Mouse (Mus musculus) liver, embryonic 14.5 days (tissue): ENCODE results near the gene Rab26. TPM values are rescaled to one million over a fixed set of nuclear protein-coding genes. Genes with fewer than 3 reads are reported as not detected.
A peak's percentile ranks its signal among the peaks of the same experiment; 100 is the strongest.

Experiments
- ATAC-seq: fragments of 200-750 bp; cut with Nextera tagmentation; 2 replicates; pipeline ENCODE4 v1.8.0; 2017; ENCODE audit warnings: moderate number of reproducible peaks, mild to moderate bottlenecking, moderate library complexity; ENCODE audit not compliant: insufficient read depth
- DNase-seq, 3 experiments: peaks; one replicate each; pipeline ENCODE4 v3.0.0-alpha.2; 2012 to 2013; ENCODE audit warnings: low read depth in 3 of 3, low spot score in 3 of 3
- H3K27ac ChIP-seq: fragments of 300-500 bp; sonication (generic); 2 replicates; pipeline ENCODE4 v1.5.1; 2014; ENCODE audit warnings: moderate library complexity, mild to moderate bottlenecking, control low read depth, inconsistent platforms
- H3K27me3 ChIP-seq: fragments of 300-500 bp; sonication (generic); 2 replicates; pipeline ENCODE4 v1.6.1; 2014; ENCODE audit warnings: mild to moderate bottlenecking, low read length, moderate library complexity; ENCODE audit not compliant: control insufficient read depth, insufficient read depth
- H3K36me3 ChIP-seq: fragments of 300-500 bp; sonication (generic); replicated peaks from 2 replicates; pipeline ENCODE4 v1.6.1; 2014; ENCODE audit warnings: low read depth; ENCODE audit not compliant: control insufficient read depth, insufficient read depth
- H3K4me1 ChIP-seq, 2 experiments: fragments of 200-500 bp in 1 of 2; fragments of 300-500 bp in 1 of 2; sonication (generic) in 1 of 2; replicated peaks; 2 replicates each; pipeline ENCODE4 v1.6.1; 2012 to 2014; ENCODE audit warnings: antibody characterized with exemption in 1 of 2, inconsistent platforms in 1 of 2, low read length in 1 of 2; ENCODE audit not compliant: control insufficient read depth in 2 of 2, insufficient read depth in 2 of 2
- H3K4me2 ChIP-seq: fragments of 300-500 bp; sonication (generic); 2 replicates; pipeline ENCODE4 v1.6.1; 2014; ENCODE audit warnings: low read depth, mild to moderate bottlenecking, control low read depth, moderate library complexity
- H3K4me3 ChIP-seq, 2 experiments: fragments of 200-500 bp in 1 of 2; fragments of 300-500 bp in 1 of 2; sonication (generic) in 1 of 2; 2 replicates each; pipeline ENCODE4 v1.5.1; 2012 to 2014; ENCODE audit warnings: low read depth in 2 of 2, low read length in 2 of 2, mild to moderate bottlenecking in 2 of 2, control low read depth in 1 of 2, inconsistent platforms in 1 of 2, moderate library complexity in 1 of 2; ENCODE audit not compliant: insufficient read depth in 1 of 2
- H3K9ac ChIP-seq: fragments of 300-500 bp; sonication (generic); replicated peaks from 2 replicates; pipeline ENCODE4 v1.6.1; 2014; ENCODE audit warnings: mild to moderate bottlenecking, control low read depth, moderate library complexity
- H3K9me3 ChIP-seq: fragments of 300-500 bp; sonication (generic); 2 replicates; pipeline ENCODE4 v1.6.1; 2016; ENCODE audit warnings: low read length, mixed read lengths; ENCODE audit not compliant: control insufficient read depth
- CTCF ChIP-seq: IDR thresholded peaks from 2 replicates; pipeline ENCODE4 v1.5.1; 2016; ENCODE audit warnings: antibody characterized with exemption, low read depth, control low read depth
- EP300 ChIP-seq: IDR thresholded peaks from 2 replicates; pipeline ENCODE4 v1.6.1; 2016; ENCODE audit warnings: antibody characterized with exemption, low read depth
- WGBS: fragments of 180-500 bp; shearing (Covaris S2); extraction: QIAGEN DNeasy Blood & Tissue Kit; methylation state at CpG from one replicate; pipeline ENCODE4 v1.1.7; 2014; ENCODE audit not compliant: insufficient replicate concordance; 5-methylcytosine and 5-hydroxymethylcytosine counted together
- polyA plus RNA-seq, 2 experiments: library from polyadenylated mRNA; depleted of rRNA in 1 of 2; stranded (reverse) in 1 of 2; unstranded in 1 of 2; fragments of >200 nt; fragmentation: Nextera tagmentation in 1 of 2; extraction: Ambion mirVana in 1 of 2; gene quantifications; 2 replicates each; pipeline versions ENCODE4 v1.2.1 to v1.2.3; 2012 to 2014

Rab26 gene
- polyA plus RNA-seq, 2 experiments: 0.21 to 0.95 TPM

- Histone ChIP-seq H3K9me3 (no peaks in the 10 kb centered on the region), H3K27ac (no peak overlapping the region; the same call in 1 of the 2 replicates), H3K36me3 (peaks cover 17% of the 10 kb centered on the region), H3K4me1 (peaks cover 3 to 15% of the 10 kb centered on the region in 2 experiments; a peak in 3 of 4 replicates), H3K4me2 (peak overlapping the region; percentile 88), H3K4me3 (no peak overlapping the region), H3K27me3 (no peaks in the 10 kb centered on the region), H3K9ac (peak overlapping the region; percentile 13; the same call in 1 of the 2 replicates)
- ATAC-seq (no peak), DNase-seq (no peak)
- TF ChIP-seq CTCF (peak; percentile 41), EP300 (no peak)
- WGBS: 44% methylated on average over 3 of the region's 3 CpGs
Measured at GRCm38 (mm10) chr17:24480201-24480826, 53.7 kb downstream of the Rab26 start.

- no peak for DNase-seq
Measured at GRCm38 (mm10) chr17:24479431-24479830, 54.6 kb downstream of the Rab26 start.

GRCm38 (mm10) chr17:24478663-24479380 lies 55.2 kb downstream of the Rab26 start, which contains the start of gene Mlst8:
Gene Mlst8, minus strand, starts transcription at chr17:24479078.
- no peak for TF ChIP-seq EP300
- TF ChIP-seq CTCF: peak; percentile 99
- under 1% methylated on average over 48 of the region's 48 CpGs for WGBS
- H3K9ac ChIP-seq: peak within 1 kb of the TSS; percentile 72
- H3K27me3 ChIP-seq: no peaks in the 10 kb centered on the region
- H3K4me2 ChIP-seq: peak within 1 kb of the TSS; percentile 88
- peak within 1 kb of the TSS; percentile 83 for H3K27ac ChIP-seq
- H3K36me3 ChIP-seq: peaks cover 22% of the 10 kb centered on the region
- ATAC-seq (peak; percentile 96), DNase-seq (peak; percentile 91 to 94 (median 92))
- peaks cover 3 to 15% of the 10 kb centered on the region in 2 experiments; a peak in 3 of 4 replicates for H3K4me1 ChIP-seq
- peak within 1 kb of the TSS; percentile 72 to 73 for H3K4me3 ChIP-seq
- H3K9me3 ChIP-seq: no peaks in the 10 kb centered on the region

More at GRCm38 (mm10) chr17:24479431-24479830, 54.6 kb downstream of the Rab26 start:
- Histone ChIP-seq H3K27ac (peak overlapping the region; percentile 57), H3K9ac (peak overlapping the region; percentile 63), H3K4me1 (peaks cover 3 to 15% of the 10 kb centered on the region in 2 experiments; a peak in 3 of 4 replicates), H3K36me3 (peaks cover 22% of the 10 kb centered on the region), H3K9me3 (no peaks in the 10 kb centered on the region), H3K4me2 (peak overlapping the region; percentile 88), H3K4me3 (peak overlapping the region; percentile 14 to 72; a peak in 3 of 4 replicates), H3K27me3 (no peaks in the 10 kb centered on the region)
- 11% methylated on average over 1 of the region's 1 CpGs for WGBS
- no peak for TF ChIP-seq CTCF
- TF ChIP-seq EP300: no peak
- ATAC-seq: no peak

GRCm38 (mm10) chr17:24477985-24478600 lies 55.9 kb downstream of the Rab26 start:
- H3K4me1 ChIP-seq: peaks cover 3 to 15% of the 10 kb centered on the region in 2 experiments
- H3K9ac ChIP-seq: peak overlapping the region; percentile 72
- H3K9me3 ChIP-seq: no peaks in the 10 kb centered on the region
- peaks cover 22% of the 10 kb centered on the region for H3K36me3 ChIP-seq
- H3K27me3 ChIP-seq: no peaks in the 10 kb centered on the region
- DNase-seq (no peak), ATAC-seq (no peak)
- peak overlapping the region; percentile 25; the same call in 1 of the 2 replicates for H3K27ac ChIP-seq
- 54% methylated on average over 11 of the region's 11 CpGs for WGBS
- H3K4me2 ChIP-seq: peak overlapping the region; percentile 88
- TF ChIP-seq EP300 (no peak), CTCF (no peak)
- peak overlapping the region; percentile 72 to 73 for H3K4me3 ChIP-seq

Other genes starting within 250 kb of the Rab26 start
- 0.04 TPM in 1 of 2 replicates, not detected in the other for gene Abca17, start 183.1 kb downstream of the Rab26 start, polyA plus RNA-seq (2012; rRNA removed)
- gene Abca17, start 183.1 kb downstream of the Rab26 start, polyA plus RNA-seq (2014; fragmentation: Nextera tagmentation; extraction: Ambion mirVana): not detected in 2 replicates
- 14.4 and 14.8 TPM in 2 replicates for gene Abca3, start 182.3 kb downstream of the Rab26 start, polyA plus RNA-seq (2012; rRNA removed)
- gene Abca3, start 182.3 kb downstream of the Rab26 start, polyA plus RNA-seq (2014; fragmentation: Nextera tagmentation; extraction: Ambion mirVana): 12.5 and 14.4 TPM in 2 replicates
- gene Rnps1, start 119.6 kb downstream of the Rab26 start, polyA plus RNA-seq (2012; rRNA removed): 91.5 and 114 TPM in 2 replicates
- gene Rnps1, start 119.6 kb downstream of the Rab26 start, polyA plus RNA-seq (2014; fragmentation: Nextera tagmentation; extraction: Ambion mirVana): 90.6 and 96.3 TPM in 2 replicates
- gene Eci1, start 107.6 kb downstream of the Rab26 start, polyA plus RNA-seq (2012; rRNA removed): 42.3 and 48.3 TPM in 2 replicates
- gene Eci1, start 107.6 kb downstream of the Rab26 start, polyA plus RNA-seq (2014; fragmentation: Nextera tagmentation; extraction: Ambion mirVana): 56.4 and 64.7 TPM in 2 replicates
- 2.1 and 2.3 TPM in 2 replicates for gene Dnase1l2, start 91.1 kb downstream of the Rab26 start, polyA plus RNA-seq (2012; rRNA removed)
- 0.14 and 0.46 TPM in 2 replicates for gene Dnase1l2, start 91.1 kb downstream of the Rab26 start, polyA plus RNA-seq (2014; fragmentation: Nextera tagmentation; extraction: Ambion mirVana)
- gene E4f1, start 63.9 kb downstream of the Rab26 start, polyA plus RNA-seq (2012; rRNA removed): 17.1 and 19.9 TPM in 2 replicates
- 4.5 and 5.0 TPM in 2 replicates for gene E4f1, start 63.9 kb downstream of the Rab26 start, polyA plus RNA-seq (2014; fragmentation: Nextera tagmentation; extraction: Ambion mirVana)
- gene Pgp, start 63.8 kb downstream of the Rab26 start, polyA plus RNA-seq (2012; rRNA removed): 37.9 and 38.2 TPM in 2 replicates
- gene Pgp, start 63.8 kb downstream of the Rab26 start, polyA plus RNA-seq (2014; fragmentation: Nextera tagmentation; extraction: Ambion mirVana): 70.4 and 76.7 TPM in 2 replicates
- gene Bricd5, start 60.3 kb downstream of the Rab26 start, polyA plus RNA-seq (2012; rRNA removed): 0.29 and 0.30 TPM in 2 replicates
- gene Bricd5, start 60.3 kb downstream of the Rab26 start, polyA plus RNA-seq (2014; fragmentation: Nextera tagmentation; extraction: Ambion mirVana): 0.23 TPM in 1 of 2 replicates, not detected in the other
- gene Mlst8, start 55.1 kb downstream of the Rab26 start, polyA plus RNA-seq (2012; rRNA removed): 13.5 and 18.5 TPM in 2 replicates
- gene Mlst8, start 55.1 kb downstream of the Rab26 start, polyA plus RNA-seq (2014; fragmentation: Nextera tagmentation; extraction: Ambion mirVana): 9.6 and 11.2 TPM in 2 replicates
- gene Caskin1, start 45.6 kb downstream of the Rab26 start, polyA plus RNA-seq (2012; rRNA removed): 0.09 and 0.11 TPM in 2 replicates
- gene Caskin1, start 45.6 kb downstream of the Rab26 start, polyA plus RNA-seq (2014; fragmentation: Nextera tagmentation; extraction: Ambion mirVana): 0.08 TPM in 2 replicates
- 55.4 and 64.2 TPM in 2 replicates for gene Traf7, start 6.3 kb downstream of the Rab26 start, polyA plus RNA-seq (2012; rRNA removed)
- 25.6 and 29.4 TPM in 2 replicates for gene Traf7, start 6.3 kb downstream of the Rab26 start, polyA plus RNA-seq (2014; fragmentation: Nextera tagmentation; extraction: Ambion mirVana)
- 3.4 and 4.0 TPM in 2 replicates for gene Pkd1, start 15.6 kb upstream of the Rab26 start, polyA plus RNA-seq (2012; rRNA removed)
- gene Pkd1, start 15.6 kb upstream of the Rab26 start, polyA plus RNA-seq (2014; fragmentation: Nextera tagmentation; extraction: Ambion mirVana): 1.8 and 2.9 TPM in 2 replicates
- gene Tsc2, start 98.4 kb upstream of the Rab26 start, polyA plus RNA-seq (2012; rRNA removed): 17.0 and 21.4 TPM in 2 replicates
- 17.6 and 23.8 TPM in 2 replicates for gene Tsc2, start 98.4 kb upstream of the Rab26 start, polyA plus RNA-seq (2014; fragmentation: Nextera tagmentation; extraction: Ambion mirVana)
- gene Nthl1, start 98.5 kb upstream of the Rab26 start, polyA plus RNA-seq (2012; rRNA removed): 6.2 and 6.6 TPM in 2 replicates
- 5.9 and 6.1 TPM in 2 replicates for gene Nthl1, start 98.5 kb upstream of the Rab26 start, polyA plus RNA-seq (2014; fragmentation: Nextera tagmentation; extraction: Ambion mirVana)
- 5.5 and 5.7 TPM in 2 replicates for gene Slc9a3r2, start 116.1 kb upstream of the Rab26 start, polyA plus RNA-seq (2012; rRNA removed)
- 8.1 and 9.9 TPM in 2 replicates for gene Slc9a3r2, start 116.1 kb upstream of the Rab26 start, polyA plus RNA-seq (2014; fragmentation: Nextera tagmentation; extraction: Ambion mirVana)
- 0.27 TPM in 1 of 2 replicates, not detected in the other for gene Npw, start 124.2 kb upstream of the Rab26 start, polyA plus RNA-seq (2012; rRNA removed)
- 0.29 TPM in 1 of 2 replicates, not detected in the other for gene Npw, start 124.2 kb upstream of the Rab26 start, polyA plus RNA-seq (2014; fragmentation: Nextera tagmentation; extraction: Ambion mirVana)
- 21.3 and 23.8 TPM in 2 replicates for gene Zfp598, start 135.5 kb upstream of the Rab26 start, polyA plus RNA-seq (2012; rRNA removed)
- 10.7 and 14.5 TPM in 2 replicates for gene Zfp598, start 135.5 kb upstream of the Rab26 start, polyA plus RNA-seq (2014; fragmentation: Nextera tagmentation; extraction: Ambion mirVana)
- 0.06 and 0.14 TPM in 2 replicates for gene Syngr3, start 155.7 kb upstream of the Rab26 start, polyA plus RNA-seq (2012; rRNA removed)
- 0.08 TPM in 1 of 2 replicates, not detected in the other for gene Syngr3, start 155.7 kb upstream of the Rab26 start, polyA plus RNA-seq (2014; fragmentation: Nextera tagmentation; extraction: Ambion mirVana)
- gene Gfer, start 161.9 kb upstream of the Rab26 start, polyA plus RNA-seq (2012; rRNA removed): 13.9 and 19.5 TPM in 2 replicates
- gene Gfer, start 161.9 kb upstream of the Rab26 start, polyA plus RNA-seq (2014; fragmentation: Nextera tagmentation; extraction: Ambion mirVana): 30.2 and 32.3 TPM in 2 replicates
- 0.87 and 0.97 TPM in 2 replicates for gene Noxo1, start 162.0 kb upstream of the Rab26 start, polyA plus RNA-seq (2012; rRNA removed)
- 0.25 and 0.30 TPM in 2 replicates for gene Noxo1, start 162.0 kb upstream of the Rab26 start, polyA plus RNA-seq (2014; fragmentation: Nextera tagmentation; extraction: Ambion mirVana)
- 20.5 and 26.8 TPM in 2 replicates for gene Tbl3, start 173.4 kb upstream of the Rab26 start, polyA plus RNA-seq (2012; rRNA removed)
- gene Tbl3, start 173.4 kb upstream of the Rab26 start, polyA plus RNA-seq (2014; fragmentation: Nextera tagmentation; extraction: Ambion mirVana): 31.3 and 33.4 TPM in 2 replicates
- 0.11 and 0.29 TPM in 2 replicates for gene Rnf151, start 183.9 kb upstream of the Rab26 start, polyA plus RNA-seq (2012; rRNA removed)
- gene Rnf151, start 183.9 kb upstream of the Rab26 start, polyA plus RNA-seq (2014; fragmentation: Nextera tagmentation; extraction: Ambion mirVana): not detected in 2 replicates
- gene Rps2, start 183.9 kb upstream of the Rab26 start, polyA plus RNA-seq (2012; rRNA removed): 2,096 and 2,246 TPM in 2 replicates
- gene Rps2, start 183.9 kb upstream of the Rab26 start, polyA plus RNA-seq (2014; fragmentation: Nextera tagmentation; extraction: Ambion mirVana): 1,219 and 1,250 TPM in 2 replicates
- 84.0 and 162 TPM in 2 replicates for gene Ndufb10, start 190.3 kb upstream of the Rab26 start, polyA plus RNA-seq (2012; rRNA removed)
- gene Ndufb10, start 190.3 kb upstream of the Rab26 start, polyA plus RNA-seq (2014; fragmentation: Nextera tagmentation; extraction: Ambion mirVana): 207 and 216 TPM in 2 replicates
- 0.03 TPM in 1 of 2 replicates, not detected in the other for gene Rpl3l, start 193.6 kb upstream of the Rab26 start, polyA plus RNA-seq (2012; rRNA removed)
- not detected in 2 replicates for gene Rpl3l, start 193.6 kb upstream of the Rab26 start, polyA plus RNA-seq (2014; fragmentation: Nextera tagmentation; extraction: Ambion mirVana)
- 18.3 and 25.4 TPM in 2 replicates for gene Msrb1, start 202.4 kb upstream of the Rab26 start, polyA plus RNA-seq (2012; rRNA removed)
- gene Msrb1, start 202.4 kb upstream of the Rab26 start, polyA plus RNA-seq (2014; fragmentation: Nextera tagmentation; extraction: Ambion mirVana): 28.8 and 28.9 TPM in 2 replicates
- 0.03 and 0.06 TPM in 2 replicates for gene Hs3st6, start 218.8 kb upstream of the Rab26 start, polyA plus RNA-seq (2012; rRNA removed)
- gene Hs3st6, start 218.8 kb upstream of the Rab26 start, polyA plus RNA-seq (2014; fragmentation: Nextera tagmentation; extraction: Ambion mirVana): not detected in 2 replicates